Mouse (Mus musculus) kidney, embryonic 16.5 days (tissue): ENCODE data around the gene 4931406P16Rik. TPM values are rescaled to one million over a fixed set of nuclear protein-coding genes. Genes with fewer than 3 reads are reported as not detected.
"Not testable (repeated sequence)": the region's sequence is repeated elsewhere in the genome, so short reads cannot be mapped to it uniquely, and the experiment has no call there.

Experiments
- ATAC-seq: fragments of 200-750 bp; cut with Nextera tagmentation; 2 replicates; pipeline ENCODE4 v1.8.0; 2017; ENCODE audit warnings: moderate TSS enrichment; ENCODE audit not compliant: low FRiP score, low TSS enrichment
- H3K27ac ChIP-seq: fragments of 300-500 bp; sonication (generic); 2 replicates; pipeline ENCODE4 v1.5.1; 2014; ENCODE audit warnings: low read length
- H3K27me3 ChIP-seq: fragments of 300-500 bp; sonication (generic); 2 replicates; pipeline ENCODE4 v1.6.1; 2014; ENCODE audit warnings: low read length, control low read depth, mixed read lengths; ENCODE audit not compliant: insufficient read depth
- H3K36me3 ChIP-seq: fragments of 300-500 bp; sonication (generic); 2 replicates; pipeline ENCODE4 v1.6.1; 2014; ENCODE audit warnings: low read length, control low read depth, mixed read lengths; ENCODE audit not compliant: insufficient read depth
- H3K4me1 ChIP-seq: fragments of 300-500 bp; sonication (generic); 2 replicates; pipeline ENCODE4 v1.6.1; 2014; ENCODE audit warnings: low read length, control low read depth, mixed read lengths; ENCODE audit not compliant: insufficient read depth
- H3K4me2 ChIP-seq: fragments of 300-500 bp; sonication (generic); replicated peaks from 2 replicates; pipeline ENCODE4 v1.6.1; 2014; ENCODE audit warnings: low read depth, low read length
- H3K4me3 ChIP-seq: fragments of 300-500 bp; sonication (generic); 2 replicates; pipeline ENCODE4 v1.5.1; 2014; ENCODE audit warnings: mild to moderate bottlenecking, low read length
- H3K9ac ChIP-seq: fragments of 300-500 bp; sonication (generic); replicated peaks from 2 replicates; pipeline ENCODE4 v1.6.1; 2014; ENCODE audit warnings: low read length
- H3K9me3 ChIP-seq: fragments of 300-500 bp; sonication (generic); 2 replicates; pipeline ENCODE4 v1.6.1; 2016; ENCODE audit warnings: low read length, control low read depth
- WGBS: fragments of 180-500 bp; shearing (Covaris S2); extraction: QIAGEN DNeasy Blood & Tissue Kit; methylation state at CpG from one replicate; pipeline ENCODE4 v1.1.7; 2014; 5-methylcytosine and 5-hydroxymethylcytosine counted together
- polyA plus RNA-seq: library from polyadenylated mRNA; unstranded; fragments of >200 nt; fragmentation: Nextera tagmentation; extraction: Ambion mirVana; gene quantifications from 2 replicates; pipeline ENCODE4 v1.2.1, GENCODE M21; 2015

Gene 4931406P16Rik
- polyA plus RNA-seq, 1 experiment from 2014 or later: 32.3 TPM

- WGBS: 46% methylated on average over 9 of the region's 9 CpGs
- H3K9ac ChIP-seq: no peak overlapping the region
- no peaks in the 10 kb centered on the region for H3K27me3 ChIP-seq
- H3K36me3 ChIP-seq: peaks cover 21% of the 10 kb centered on the region
- no peak overlapping the region for H3K4me2 ChIP-seq
- no peaks in the 10 kb centered on the region for H3K4me1 ChIP-seq
- no peak overlapping the region for H3K4me3 ChIP-seq
- no peaks in the 10 kb centered on the region for H3K9me3 ChIP-seq
- H3K27ac ChIP-seq: no peak overlapping the region
- ATAC-seq: peak; percentile 63; the same call in 1 of the 2 replicates
Observed at GRCm38 (mm10) chr7:34338445-34339163, 25.3 kb upstream of the 4931406P16Rik start.

- Histone ChIP-seq H3K27me3 (no peaks in the 10 kb centered on the region), H3K27ac (no peak overlapping the region), H3K4me3 (no peak overlapping the region), H3K4me2 (no peak overlapping the region), H3K9me3 (no peaks in the 10 kb centered on the region), H3K4me1 (no peaks in the 10 kb centered on the region), H3K36me3 (peaks cover 8% of the 10 kb centered on the region), H3K9ac (no peak overlapping the region)
- 89% methylated on average over 2 of the region's 2 CpGs for WGBS
- no peak for ATAC-seq
Observed at GRCm38 (mm10) chr7:34337268-34337667, 23.9 kb upstream of the 4931406P16Rik start.

GRCm38 (mm10) chr7:34336545-34336944, 23.2 kb upstream of the 4931406P16Rik start:
- 95% methylated on average over 1 of the region's 1 CpGs for WGBS
- not testable (repeated sequence) for H3K27me3 ChIP-seq, ATAC-seq, H3K36me3 ChIP-seq, H3K4me1 ChIP-seq, H3K27ac ChIP-seq, H3K4me2 ChIP-seq, H3K9ac ChIP-seq, H3K4me3 ChIP-seq, H3K9me3 ChIP-seq

GRCm38 (mm10) chr7:34327493-34327892, 14.1 kb upstream of the 4931406P16Rik start:
- Histone ChIP-seq H3K9me3 (peaks cover 4% of the 10 kb centered on the region), H3K4me2 (no peak overlapping the region), H3K36me3 (no peaks in the 10 kb centered on the region), H3K9ac (no peak overlapping the region), H3K4me1 (no peaks in the 10 kb centered on the region), H3K4me3 (no peak overlapping the region), H3K27me3 (no peaks in the 10 kb centered on the region), H3K27ac (no peak overlapping the region)
- no peak; the same call in 1 of the 2 replicates for ATAC-seq
- 41% methylated on average over 3 of the region's 3 CpGs for WGBS

- Histone ChIP-seq H3K4me3 (no peak overlapping the region), H3K4me1 (no peaks in the 10 kb centered on the region), H3K9ac (no peak overlapping the region), H3K9me3 (peaks cover 4% of the 10 kb centered on the region), H3K4me2 (no peak overlapping the region), H3K27me3 (no peaks in the 10 kb centered on the region), H3K27ac (no peak overlapping the region), H3K36me3 (no peaks in the 10 kb centered on the region)
- WGBS: 95% methylated on average over 1 of the region's 1 CpGs
- no peak for ATAC-seq
Observed at GRCm38 (mm10) chr7:34324857-34325256, 11.5 kb upstream of the 4931406P16Rik start.

GRCm38 (mm10) chr7:34324005-34324404, 10.7 kb upstream of the 4931406P16Rik start:
- H3K9ac ChIP-seq: no peak overlapping the region
- no peaks in the 10 kb centered on the region for H3K4me1 ChIP-seq
- H3K36me3 ChIP-seq: no peaks in the 10 kb centered on the region
- H3K27ac ChIP-seq: no peak overlapping the region
- no peak overlapping the region for H3K4me2 ChIP-seq
- H3K9me3 ChIP-seq: peaks cover 4% of the 10 kb centered on the region
- no peak overlapping the region for H3K4me3 ChIP-seq
- WGBS: 88% methylated on average over 2 of the region's 2 CpGs
- no peak for ATAC-seq
- H3K27me3 ChIP-seq: no peaks in the 10 kb centered on the region

GRCm38 (mm10) chr7:34323351-34323750, 10.0 kb upstream of the 4931406P16Rik start:
- no peaks in the 10 kb centered on the region for H3K27me3 ChIP-seq
- H3K9ac ChIP-seq: no peak overlapping the region
- H3K9me3 ChIP-seq: peaks cover 4% of the 10 kb centered on the region
- H3K27ac ChIP-seq: no peak overlapping the region
- WGBS: 70% methylated on average over 8 of the region's 8 CpGs
- H3K4me1 ChIP-seq: no peaks in the 10 kb centered on the region
- no peaks in the 10 kb centered on the region for H3K36me3 ChIP-seq
- H3K4me3 ChIP-seq: no peak overlapping the region
- ATAC-seq: no peak
- H3K4me2 ChIP-seq: no peak overlapping the region

- peaks cover 4% of the 10 kb centered on the region for H3K9me3 ChIP-seq
- ATAC-seq: no peak
- 92% methylated on average over 4 of the region's 4 CpGs for WGBS
Observed at GRCm38 (mm10) chr7:34321958-34322357, 8.6 kb upstream of the 4931406P16Rik start.

GRCm38 (mm10) chr7:34321119-34321518, 7.8 kb upstream of the 4931406P16Rik start:
- 78% methylated on average over 5 of the region's 5 CpGs for WGBS
- H3K27me3 ChIP-seq: no peaks in the 10 kb centered on the region
- H3K9ac ChIP-seq: no peak overlapping the region
- H3K4me2 ChIP-seq: no peak overlapping the region
- no peak overlapping the region for H3K27ac ChIP-seq
- peaks cover 4% of the 10 kb centered on the region for H3K9me3 ChIP-seq
- no peak overlapping the region for H3K4me3 ChIP-seq
- no peaks in the 10 kb centered on the region for H3K4me1 ChIP-seq
- ATAC-seq: no peak
- no peaks in the 10 kb centered on the region for H3K36me3 ChIP-seq

More at GRCm38 (mm10) chr7:34321958-34322357, 8.6 kb upstream of the 4931406P16Rik start:
- no peak overlapping the region for H3K27ac ChIP-seq
- no peak overlapping the region for H3K4me3 ChIP-seq
- no peaks in the 10 kb centered on the region for H3K36me3 ChIP-seq
- H3K9ac ChIP-seq: no peak overlapping the region
- H3K4me2 ChIP-seq: no peak overlapping the region
- H3K4me1 ChIP-seq: no peaks in the 10 kb centered on the region
- H3K27me3 ChIP-seq: no peaks in the 10 kb centered on the region

- peak overlapping the region; percentile 61; the same call in 1 of the 2 replicates for H3K27ac ChIP-seq
- H3K4me1 ChIP-seq: no peaks in the 10 kb centered on the region
- no peaks in the 10 kb centered on the region for H3K36me3 ChIP-seq
- no peak overlapping the region for H3K4me3 ChIP-seq
- peaks cover 4% of the 10 kb centered on the region for H3K9me3 ChIP-seq
- H3K4me2 ChIP-seq: no peak overlapping the region
- ATAC-seq: 0 out of 2 replicates have a peak, but pooled peaks have one; percentile 52
- 38% methylated on average over 3 of the region's 3 CpGs for WGBS
- no peak overlapping the region for H3K9ac ChIP-seq
- H3K27me3 ChIP-seq: no peaks in the 10 kb centered on the region
Observed at GRCm38 (mm10) chr7:34319957-34320356, 6.6 kb upstream of the 4931406P16Rik start.
